ENCODE assay signal across 9 mouse cellular contexts in the genomic region with DNA sequence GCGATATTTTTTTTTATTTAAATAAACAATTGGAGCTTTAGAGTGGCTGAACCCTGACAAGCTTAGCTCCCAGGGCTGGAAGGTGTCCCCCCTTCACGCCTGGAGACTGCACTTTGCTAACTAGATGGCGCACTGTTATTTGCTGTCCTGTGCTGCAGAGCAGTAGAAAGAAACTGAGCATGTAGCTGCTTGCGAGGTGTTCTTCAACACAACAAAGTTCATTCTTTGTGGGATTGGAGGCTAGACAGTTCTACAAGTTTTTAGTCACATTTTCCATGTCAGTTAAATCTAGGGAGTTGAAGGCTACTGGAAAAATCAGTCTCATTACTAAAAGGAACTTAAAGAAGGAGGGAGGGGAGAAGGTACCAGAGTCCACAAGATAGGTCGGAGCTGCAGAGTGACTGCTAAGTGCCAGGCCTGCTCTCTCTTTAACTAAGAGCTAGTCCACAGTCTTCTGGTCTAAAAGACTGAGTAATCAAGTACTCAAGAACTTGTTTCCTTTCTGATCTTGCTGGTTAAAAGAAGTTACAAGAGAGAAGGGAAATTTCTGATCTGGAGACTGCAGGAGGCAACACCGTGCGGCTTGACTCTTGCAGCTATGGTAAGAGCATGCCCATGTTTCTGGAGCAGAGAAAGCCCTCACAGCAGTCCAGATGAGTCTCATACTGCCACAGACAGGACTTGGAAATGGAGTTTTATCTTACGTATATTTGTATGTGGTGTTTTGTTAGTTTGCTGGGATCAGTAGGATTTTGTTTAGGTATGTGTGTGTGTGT. TPM values are rescaled to one million over a fixed set of nuclear protein-coding genes. Genes with fewer than 3 reads are reported as not detected.
DNase-seq lines count a peak whose midpoint lies in the region; ATAC-seq and TF ChIP-seq lines count a peak whose summit lies in the region.
"Had no signal": no experiment of that assay in that cellular context is flagged by ENCODE, and none has a peak within 500 bp of the region (broad histone marks: within the 10 kb centered on the region; RNA-seq: fewer than 3 reads in every experiment).

No protein-coding gene starts in this region.

- ATAC-seq in kidney, postnatal 0 days (replicated peaks; ENCODE audit: low FRiP score, low read depth), result no peak
- ATAC-seq in kidney, embryonic 14.5 days (ENCODE audit: low FRiP score, low TSS enrichment), result no peak
- no peak for ATAC-seq in forebrain, embryonic 15.5 days (replicated peaks)
- no peak for ATAC-seq in limb, embryonic 12.5 days (ENCODE audit: insufficient number of reproducible peaks, insufficient read depth, low FRiP score, low TSS enrichment, low read depth)

- TF ChIP-seq CTCF in kidney, postnatal 0 days (IDR thresholded peaks at IDR 0.05; ENCODE audit: low read depth), result peak; percentile 48

- WGBS in kidney, postnatal 0 days, result 55% methylated on average over 8 of the region's 8 CpGs
- WGBS in kidney, embryonic 14.5 days, result 45% methylated on average over 8 of the region's 8 CpGs
- 13% methylated on average over 8 of the region's 8 CpGs for WGBS in forebrain, embryonic 15.5 days
- 35% methylated on average over 8 of the region's 8 CpGs for WGBS in limb, embryonic 12.5 days

- H3K4me2 ChIP-seq in kidney, postnatal 0 days (ENCODE audit: low read length), result no peak overlapping the region
- no peak overlapping the region for H3K4me2 ChIP-seq in kidney, embryonic 14.5 days (replicated peaks; ENCODE audit: low read depth, low read length)
- H3K4me2 ChIP-seq in forebrain, embryonic 15.5 days (replicated peaks), result peak overlapping the region; percentile 96
- H3K4me2 ChIP-seq in limb, embryonic 12.5 days, result peak overlapping the region; percentile 92

- H3K9me3 ChIP-seq in kidney, postnatal 0 days (replicated peaks; ENCODE audit: low read length), result no peaks in the 10 kb centered on the region
- H3K9me3 ChIP-seq in kidney, embryonic 14.5 days (ENCODE audit: control insufficient read depth, low read length), result no peaks in the 10 kb centered on the region
- H3K9me3 ChIP-seq in forebrain, embryonic 15.5 days, result no peaks in the 10 kb centered on the region
- H3K9me3 ChIP-seq in limb, embryonic 12.5 days, result no peaks in the 10 kb centered on the region

- no peak overlapping the region for H3K9ac ChIP-seq in kidney, postnatal 0 days (ENCODE audit: low read depth, low read length)
- no peak overlapping the region for H3K9ac ChIP-seq in kidney, embryonic 14.5 days (ENCODE audit: low read depth, low read length)
- no peak overlapping the region for H3K9ac ChIP-seq in forebrain, embryonic 15.5 days (replicated peaks)
- H3K9ac ChIP-seq in limb, embryonic 12.5 days (replicated peaks), result peak overlapping the region; percentile 85

- no peak overlapping the region for H3K4me3 ChIP-seq in kidney, postnatal 0 days (replicated peaks; ENCODE audit: low read depth, low read length)
- no peak overlapping the region for H3K4me3 ChIP-seq in kidney, embryonic 14.5 days (ENCODE audit: low read length)
- H3K4me3 ChIP-seq in forebrain, embryonic 15.5 days, result peak overlapping the region; percentile 24
- peak overlapping the region; percentile 78 for H3K4me3 ChIP-seq in limb, embryonic 12.5 days (replicated peaks)

- peak; percentile 51 for DNase-seq in kidney, postnatal 0 days (ENCODE audit: low spot score)
- DNase-seq in embryo, embryonic 11 days, result peak; percentile 62
- no peak for DNase-seq in urinary bladder, adult 2 months (ENCODE audit: low spot score)
- no peak for DNase-seq in gastrocnemius, postnatal 25 days
- no peak for DNase-seq in spleen, adult 12 weeks (ENCODE audit: low spot score)
- DNase-seq: kidney, adult 11 months had no signal

- no peak overlapping the region for H3K27ac ChIP-seq in kidney, postnatal 0 days
- H3K27ac ChIP-seq in kidney, embryonic 14.5 days (ENCODE audit: low read depth, low read length), result no peak overlapping the region
- peak overlapping the region; percentile 44 for H3K27ac ChIP-seq in forebrain, embryonic 15.5 days (replicated peaks)
- H3K27ac ChIP-seq in limb, embryonic 12.5 days, result peak overlapping the region; percentile 41; the same call in 1 of the 2 replicates

- H3K36me3 ChIP-seq in kidney, postnatal 0 days (ENCODE audit: insufficient read depth, low read length), result no peaks in the 10 kb centered on the region
- H3K36me3 ChIP-seq in kidney, embryonic 14.5 days (ENCODE audit: control insufficient read depth, insufficient read depth, low read length), result no peaks in the 10 kb centered on the region
- no peaks in the 10 kb centered on the region for H3K36me3 ChIP-seq in forebrain, embryonic 15.5 days
- H3K36me3 ChIP-seq in limb, embryonic 12.5 days, result no peaks in the 10 kb centered on the region

- H3K27me3 ChIP-seq in kidney, postnatal 0 days (ENCODE audit: insufficient read depth, low read length), result peaks cover 28% of the 10 kb centered on the region
- H3K27me3 ChIP-seq in kidney, embryonic 14.5 days (ENCODE audit: control insufficient read depth, insufficient read depth, low read length), result peaks cover 37% of the 10 kb centered on the region
- 0 out of 2 replicates have a peak, but pooled peaks cover 9% of the 10 kb centered on the region for H3K27me3 ChIP-seq in forebrain, embryonic 15.5 days
- H3K27me3 ChIP-seq in limb, embryonic 12.5 days, result peaks cover 15% of the 10 kb centered on the region

- peaks cover 6% of the 10 kb centered on the region for H3K4me1 ChIP-seq in kidney, postnatal 0 days (replicated peaks; ENCODE audit: insufficient read depth, low read length)
- H3K4me1 ChIP-seq in kidney, embryonic 14.5 days (ENCODE audit: control insufficient read depth, insufficient read depth, low read length), result 0 out of 2 replicates have a peak, but pooled peaks cover 15% of the 10 kb centered on the region
- peaks cover 64% of the 10 kb centered on the region for H3K4me1 ChIP-seq in forebrain, embryonic 15.5 days
- H3K4me1 ChIP-seq in limb, embryonic 12.5 days (replicated peaks), result peaks cover 56% of the 10 kb centered on the region

RNA-seq across cellular contexts. Expression of a gene that starts 3.3 kb away (rescaled TPM):
- 1.6 and 2.1 TPM in 2 replicates for polyA plus RNA-seq in kidney, postnatal 0 days (2015; fragmentation: Nextera tagmentation; extraction: Ambion mirVana)
- 2.7 and 4.2 TPM in 2 replicates for polyA plus RNA-seq in kidney, embryonic 14.5 days (2014; fragmentation: Nextera tagmentation; extraction: Ambion mirVana)
- 14.5 and 18.3 TPM in 2 replicates for polyA plus RNA-seq in forebrain, embryonic 15.5 days (2015; fragmentation: Nextera tagmentation; extraction: Ambion mirVana)
- 60.5 and 84.2 TPM in 2 replicates for polyA plus RNA-seq in limb, embryonic 12.5 days (2016; fragmentation: Nextera tagmentation; extraction: Ambion mirVana)
- 1.9 and 2.6 TPM in 2 replicates for polyA plus RNA-seq in urinary bladder, adult 2 months (2012; rRNA removed)
- 1 to 10 TPM; 7.5 to 9.2 TPM for total RNA-seq in gastrocnemius, postnatal 25 days (2021)

Comparison
In these comparisons a context has a peak if more than half of its experiments do, and no peak if none do; other contexts are left out.
1. DNase-seq: peak in kidney, postnatal 0 days (single experiment) and embryo, embryonic 11 days (single experiment); none in urinary bladder, adult 2 months (single experiment), gastrocnemius, postnatal 25 days (single experiment) and spleen, adult 12 weeks (single experiment).
2. H3K27ac ChIP-seq: peak in forebrain, embryonic 15.5 days (single experiment) and limb, embryonic 12.5 days (single experiment); none in kidney, postnatal 0 days (single experiment) and kidney, embryonic 14.5 days (single experiment).
3. H3K4me2 ChIP-seq: peak in forebrain, embryonic 15.5 days (single experiment) and limb, embryonic 12.5 days (single experiment); none in kidney, postnatal 0 days (single experiment) and kidney, embryonic 14.5 days (single experiment).
4. H3K4me3 ChIP-seq: peak in forebrain, embryonic 15.5 days (single experiment) and limb, embryonic 12.5 days (single experiment); none in kidney, postnatal 0 days (single experiment) and kidney, embryonic 14.5 days (single experiment).